Mouse (Mus musculus) retina, postnatal 1 day (tissue): ENCODE measurements at regions not wholly inside any gene's neighbourhood (a gene's known extent, or its start where the extent isn't known, plus 50 kb on each side); places are given as distances from the start of the nearest gene placed in this dataset.

ENCODE experiments used
- DNase-seq: peaks from one replicate; pipeline ENCODE4 v3.0.0-alpha.2; 2012

DNA sequence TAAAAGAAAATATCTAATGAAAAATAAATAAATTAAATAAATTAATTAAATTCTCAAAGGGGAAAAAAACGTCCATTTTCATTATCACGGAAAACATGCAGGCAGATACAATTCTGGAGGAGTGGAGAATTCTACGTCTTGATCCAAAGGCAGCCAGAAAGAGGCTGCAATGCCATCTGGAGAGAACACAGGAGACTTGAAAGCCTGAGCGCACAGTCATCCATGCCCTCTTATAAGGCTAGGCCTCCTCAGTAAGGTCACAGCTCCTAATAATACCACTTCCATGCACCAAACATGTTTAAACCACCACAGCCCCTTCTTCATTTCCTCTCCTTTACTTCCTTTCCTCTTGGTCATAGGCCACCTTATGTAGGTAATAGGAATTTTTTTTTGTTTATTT lies 307.1 kb downstream of the Etv1 start:
- no peak for DNase-seq

DNA sequence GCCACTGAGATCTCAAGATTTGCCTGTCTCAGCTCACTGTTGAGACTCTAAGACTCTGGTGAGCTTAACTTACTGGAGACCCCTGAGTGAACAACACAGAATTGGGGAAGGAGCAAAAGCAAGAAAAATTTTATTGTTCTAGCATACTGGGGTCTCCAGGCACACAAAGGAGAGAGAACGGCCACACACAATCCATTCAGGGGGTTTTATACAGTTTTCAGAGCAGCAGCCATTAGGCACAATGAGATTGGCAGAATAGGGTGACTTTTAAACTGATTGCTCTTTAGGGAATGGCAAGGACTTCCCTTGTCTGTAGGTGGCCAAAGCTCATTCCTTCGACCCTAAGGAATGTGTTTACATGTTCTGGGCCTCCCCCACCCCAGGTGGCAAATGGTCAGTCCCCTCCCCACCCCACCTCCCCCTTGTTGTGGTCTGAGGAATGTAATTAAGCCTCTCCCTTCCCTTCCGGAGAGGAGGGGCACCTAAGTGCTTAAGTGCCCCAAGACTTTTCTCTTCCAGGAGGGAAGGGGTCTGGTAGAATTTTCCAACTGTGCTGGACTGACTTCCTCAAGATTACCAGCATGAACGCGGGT lies 315.6 kb downstream of the Etv1 start:
- no peak for DNase-seq

DNA sequence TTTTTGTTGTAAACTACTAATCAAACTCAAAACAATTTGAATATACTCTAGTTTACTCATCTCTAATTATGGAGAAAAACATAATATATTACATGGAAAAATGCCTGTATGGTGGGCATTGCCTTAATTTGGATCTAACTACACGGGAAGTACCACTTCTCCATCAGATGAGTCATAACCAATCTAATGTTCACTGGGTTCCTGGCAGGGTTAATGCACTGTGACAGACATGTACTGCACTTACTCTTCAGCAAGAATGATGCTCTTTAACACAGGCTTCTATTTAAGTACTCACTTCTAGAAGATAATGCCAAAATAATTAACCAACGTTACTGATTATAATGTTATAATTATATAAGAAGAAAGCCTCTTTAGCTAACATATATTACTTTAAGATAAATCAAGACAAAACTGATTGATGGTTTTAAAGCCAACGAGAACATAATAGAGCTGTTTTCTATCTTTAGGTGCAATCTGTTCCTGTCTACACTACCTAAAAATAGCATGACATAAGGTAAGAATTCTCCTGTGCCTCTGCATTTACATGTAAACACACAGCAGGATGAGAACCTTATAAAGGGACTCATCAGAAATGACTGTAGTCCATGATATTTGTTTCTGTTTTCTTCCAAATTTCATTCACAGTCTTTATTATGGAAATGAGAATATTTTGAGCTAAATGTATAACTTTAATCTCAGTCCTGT lies 344.4 kb downstream of the Etv1 start:
- no peak for DNase-seq

DNA sequence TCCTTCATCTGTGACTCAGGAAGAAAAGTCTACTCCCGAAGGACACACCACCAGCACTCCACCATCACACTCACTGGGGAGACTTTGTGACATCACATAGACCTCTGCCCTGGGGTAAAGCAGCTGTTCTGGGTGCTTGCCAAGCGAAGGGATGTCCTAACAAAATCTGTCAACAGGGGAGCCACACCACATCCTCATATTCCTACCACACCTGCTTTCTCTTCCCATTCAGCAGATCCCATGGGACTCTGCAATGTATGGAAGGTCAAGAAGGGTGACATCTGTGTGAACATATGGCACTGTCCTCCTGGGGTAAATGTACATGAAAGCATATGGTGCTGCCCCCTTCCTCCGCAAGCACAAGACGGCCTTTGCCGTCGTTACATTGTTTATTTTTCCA lies 375.5 kb downstream of the Etv1 start:
- DNase-seq, result no peak

DNA sequence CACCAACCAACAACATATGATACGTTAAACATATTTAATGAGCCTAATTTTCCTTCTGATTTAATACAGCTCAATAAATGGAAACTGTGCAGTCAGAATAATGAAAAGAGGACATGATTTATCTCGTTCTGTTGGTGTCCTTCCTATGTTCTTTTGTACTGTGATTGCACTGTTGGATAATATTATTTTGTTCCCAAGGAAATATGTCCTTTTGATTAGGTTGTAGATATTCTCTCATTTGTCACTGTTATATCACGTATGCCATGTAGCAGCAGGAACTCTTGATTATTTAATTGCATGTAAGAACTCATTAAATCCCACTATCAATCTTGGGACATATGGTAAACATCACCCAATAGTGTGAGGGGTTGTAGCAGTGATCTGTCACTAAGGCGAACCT lies 397.8 kb downstream of the Etv1 start:
- no peak for DNase-seq

DNA sequence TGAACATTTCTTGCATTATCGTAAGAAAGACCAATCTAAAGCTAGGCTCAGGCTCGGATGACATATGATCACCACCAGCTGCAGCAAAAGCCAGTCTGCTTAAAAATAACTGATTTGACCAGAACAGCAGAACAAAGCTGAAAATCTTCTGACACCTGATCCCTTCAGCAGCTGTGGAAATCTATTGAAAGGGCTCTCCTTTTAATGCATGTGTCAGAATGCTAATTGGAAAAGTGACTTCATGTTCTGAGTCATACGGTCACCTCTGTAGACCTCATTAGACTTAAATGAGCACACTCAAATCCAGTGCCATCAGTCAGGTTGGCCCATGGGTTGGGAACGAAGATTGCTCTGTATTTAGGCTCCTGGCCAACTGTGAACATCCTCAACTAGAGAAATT lies 444.9 kb downstream of the Etv1 start:
- no peak for DNase-seq

DNA sequence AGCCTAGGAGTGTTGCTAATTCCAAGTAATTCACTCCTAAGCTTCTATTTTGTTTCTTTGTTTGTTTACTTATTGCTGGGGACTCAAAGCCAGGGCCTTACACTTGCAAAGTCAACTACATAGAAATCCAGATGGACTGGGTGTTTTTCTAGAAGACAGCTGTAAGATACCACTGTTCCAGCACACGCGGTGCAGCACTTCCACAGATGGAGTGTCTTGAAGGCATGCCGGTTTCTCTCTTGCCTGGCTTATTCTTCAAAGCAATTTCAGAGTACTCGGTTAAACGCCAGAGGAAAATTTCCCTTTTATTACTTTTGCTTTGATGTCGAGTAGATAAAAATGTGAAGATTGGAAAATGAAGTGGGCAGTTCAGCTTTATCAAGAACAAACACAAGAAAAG lies 477.4 kb downstream of the Etv1 start:
- DNase-seq, result no peak

DNA sequence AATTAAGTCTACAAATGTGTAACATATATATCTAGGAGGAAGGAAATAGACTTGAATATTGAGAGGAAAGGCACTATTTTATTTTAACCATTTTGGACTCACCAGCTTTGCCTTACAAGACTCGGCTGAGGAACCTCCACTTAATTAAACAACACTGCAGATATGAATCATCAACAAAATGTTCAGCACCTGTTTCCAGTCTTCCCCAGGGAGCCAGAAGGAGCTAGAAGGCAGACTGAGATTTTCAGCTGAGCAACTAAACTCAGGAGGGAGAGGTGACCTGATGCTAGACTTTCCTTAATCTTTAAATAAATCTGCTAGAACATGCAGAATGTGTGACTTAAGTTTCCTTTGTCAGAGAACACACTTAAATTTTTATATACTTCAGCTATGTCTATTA lies 478.4 kb downstream of the Etv1 start:
- DNase-seq, result no peak

DNA sequence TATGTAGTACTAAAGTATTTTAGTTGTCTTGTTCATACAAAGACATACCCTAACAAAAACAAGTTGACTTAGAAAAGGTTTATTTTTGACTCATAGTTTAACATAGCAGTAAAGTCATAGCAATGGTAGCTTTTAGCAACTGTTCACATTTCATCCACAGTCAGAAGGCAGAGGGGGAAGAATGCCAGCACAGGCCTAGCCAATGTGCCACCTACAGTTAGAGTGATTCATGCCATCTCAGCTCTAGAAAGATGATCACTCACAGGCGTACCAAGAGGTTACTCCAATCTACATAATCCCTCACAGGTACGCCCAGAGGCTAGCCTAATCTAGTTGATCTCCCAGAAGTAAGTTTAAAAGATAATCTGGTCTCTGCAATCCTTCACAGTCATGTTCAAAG lies 510.5 kb downstream of the Etv1 start:
- DNase-seq, result no peak

DNA sequence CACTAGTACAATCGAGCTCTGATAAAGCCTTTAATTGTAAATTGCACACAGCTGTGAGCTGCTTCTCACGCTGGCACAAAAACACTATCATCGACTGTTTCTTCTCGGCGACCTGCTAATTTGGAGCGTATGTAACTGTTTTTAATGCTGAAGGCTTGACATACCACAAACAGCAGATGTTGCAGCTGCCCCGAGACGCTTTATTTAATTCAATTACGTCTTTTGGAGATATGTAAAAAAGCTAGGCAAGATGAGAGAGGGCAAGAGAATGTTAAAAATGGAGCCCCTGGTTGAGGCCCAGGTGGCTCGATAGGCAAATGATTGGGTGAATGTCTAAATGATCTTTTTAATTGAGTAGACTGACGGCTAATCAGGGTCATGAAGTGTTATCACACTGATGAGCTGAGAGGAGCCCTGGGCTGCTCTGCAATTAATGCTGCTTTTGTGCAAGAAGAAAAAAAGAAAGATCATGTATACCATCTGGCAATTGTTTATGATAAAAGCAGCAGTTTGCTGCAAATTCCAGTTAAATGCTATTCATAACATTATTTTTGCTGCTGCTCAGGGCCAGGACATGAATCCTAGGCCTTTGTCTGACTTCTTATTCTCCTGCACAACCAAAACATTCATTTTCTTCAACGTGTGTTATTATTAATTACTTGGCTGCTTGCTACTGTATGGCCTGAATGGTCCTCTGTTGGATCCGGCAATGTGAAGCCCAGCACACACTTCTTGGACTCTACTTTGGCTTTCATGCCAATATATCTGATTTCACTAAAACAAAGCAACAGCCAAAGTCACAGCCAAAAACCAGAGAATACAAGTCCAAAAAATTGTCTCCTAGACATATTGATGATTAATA lies 522.4 kb downstream of the Etv1 start:
- DNase-seq, result peak; percentile 90

DNA sequence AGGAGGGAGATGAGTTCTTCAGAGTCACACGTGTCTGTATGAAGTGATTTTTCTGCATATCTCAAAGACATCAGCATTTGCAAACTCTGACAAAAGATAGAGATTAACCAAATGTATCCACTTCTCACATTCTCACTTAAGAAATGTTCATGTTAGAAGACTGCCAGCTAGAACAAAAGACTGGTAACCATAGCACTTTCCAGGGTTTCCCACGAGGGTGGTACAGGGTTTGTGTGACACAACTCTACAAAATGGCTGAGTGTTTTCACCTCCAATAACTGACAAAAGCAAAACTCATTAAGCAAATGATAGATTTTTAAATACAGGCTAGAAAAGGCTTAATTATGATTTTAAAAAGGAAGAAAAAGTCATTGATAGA lies 523.0 kb downstream of the Etv1 start:
- no peak for DNase-seq

DNA sequence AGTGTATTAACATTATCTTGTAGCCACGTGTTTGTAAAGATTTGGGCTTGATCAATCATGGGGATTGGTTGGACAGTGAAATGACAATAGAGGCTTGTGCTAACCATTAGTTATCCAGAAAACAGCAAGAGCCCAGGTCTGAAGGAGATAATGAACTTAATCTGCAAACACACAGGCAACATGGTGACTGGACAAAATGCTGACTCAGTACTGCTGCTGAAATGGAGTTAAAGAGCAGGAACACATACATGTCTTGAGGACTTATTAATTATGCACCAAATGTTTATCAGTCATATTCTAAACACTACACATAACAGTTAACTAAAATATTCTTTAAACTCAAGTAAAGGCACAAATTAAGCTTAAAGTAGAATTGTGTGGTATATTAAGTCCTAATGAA lies 528.6 kb downstream of the Etv1 start:
- DNase-seq, result no peak

DNA sequence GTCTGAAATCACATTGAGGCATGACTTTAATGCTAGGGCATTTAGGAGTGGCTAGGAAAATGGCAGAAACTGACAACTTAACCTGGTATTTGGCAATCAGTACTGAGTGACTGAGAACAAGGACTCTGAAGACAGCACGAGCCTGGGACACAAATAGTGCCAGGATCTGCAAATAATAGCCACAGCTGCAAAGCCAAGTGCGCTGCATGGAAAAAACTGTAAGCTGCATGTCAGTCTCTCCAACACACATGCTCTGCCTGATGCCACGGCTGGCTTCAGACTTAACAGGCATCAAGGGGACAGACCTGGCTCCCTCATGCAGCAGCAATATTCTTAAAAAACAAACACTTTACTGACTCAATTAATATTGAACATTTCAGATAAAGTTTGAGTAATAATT lies 530.7 kb downstream of the Etv1 start:
- DNase-seq, result no peak

DNA sequence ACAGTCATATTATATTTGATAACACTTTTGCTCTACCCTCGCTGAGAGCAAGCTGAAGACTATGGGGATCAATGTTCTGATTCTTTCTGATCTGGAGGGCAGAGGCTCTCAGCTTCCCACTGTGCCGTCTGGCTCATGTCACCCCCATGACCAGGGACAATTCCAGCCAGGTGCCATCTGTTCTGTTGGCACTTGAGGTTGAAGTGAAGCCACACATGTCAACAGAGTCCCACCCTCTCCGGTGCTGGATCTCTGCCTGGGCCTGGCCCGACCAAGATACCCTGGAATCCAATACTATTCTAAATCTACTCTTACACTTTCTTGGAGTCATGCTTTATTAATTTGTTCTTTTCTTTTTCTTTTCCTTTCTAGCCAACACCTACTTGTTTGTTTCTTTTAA lies 538.0 kb downstream of the Etv1 start:
- no peak for DNase-seq

DNA sequence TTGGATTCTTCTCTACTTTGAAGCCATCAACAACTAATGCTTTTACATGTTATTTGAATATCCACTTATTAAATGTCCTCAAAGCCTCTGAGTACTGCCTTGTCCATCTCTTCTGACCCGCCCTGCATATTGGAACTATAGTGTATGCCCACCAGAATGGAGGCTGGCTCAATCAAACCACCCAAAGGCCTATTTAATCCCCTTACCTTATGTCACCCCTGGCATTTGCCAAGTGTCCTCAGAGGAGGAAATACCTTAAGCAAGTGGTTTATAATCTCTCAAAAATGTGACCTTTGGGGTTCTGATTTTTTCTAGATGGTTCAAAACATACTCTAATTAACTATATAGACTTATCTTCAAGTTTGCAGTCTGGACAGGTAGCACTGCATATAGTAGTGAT lies 542.3 kb downstream of the Etv1 start:
- no peak for DNase-seq

DNA sequence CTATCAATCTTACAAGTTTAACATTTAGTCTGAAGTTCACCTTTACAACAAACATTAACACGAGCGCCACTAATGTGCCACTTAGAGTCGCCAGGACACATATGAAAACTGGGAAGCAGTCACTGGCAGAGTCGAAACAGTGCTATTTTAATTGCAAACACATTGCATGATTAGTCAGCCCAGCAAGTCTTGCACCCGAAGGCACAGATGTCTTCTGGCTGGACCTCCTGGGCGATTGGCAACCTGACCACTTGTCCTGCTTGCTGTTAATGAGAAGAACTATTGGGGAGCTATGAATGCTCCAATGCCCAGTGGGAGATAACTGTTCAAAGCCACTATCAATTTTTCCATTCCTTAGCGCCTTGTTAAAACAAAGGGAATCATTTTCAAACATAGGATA lies 547.0 kb downstream of the Etv1 start:
- DNase-seq, result no peak

DNA sequence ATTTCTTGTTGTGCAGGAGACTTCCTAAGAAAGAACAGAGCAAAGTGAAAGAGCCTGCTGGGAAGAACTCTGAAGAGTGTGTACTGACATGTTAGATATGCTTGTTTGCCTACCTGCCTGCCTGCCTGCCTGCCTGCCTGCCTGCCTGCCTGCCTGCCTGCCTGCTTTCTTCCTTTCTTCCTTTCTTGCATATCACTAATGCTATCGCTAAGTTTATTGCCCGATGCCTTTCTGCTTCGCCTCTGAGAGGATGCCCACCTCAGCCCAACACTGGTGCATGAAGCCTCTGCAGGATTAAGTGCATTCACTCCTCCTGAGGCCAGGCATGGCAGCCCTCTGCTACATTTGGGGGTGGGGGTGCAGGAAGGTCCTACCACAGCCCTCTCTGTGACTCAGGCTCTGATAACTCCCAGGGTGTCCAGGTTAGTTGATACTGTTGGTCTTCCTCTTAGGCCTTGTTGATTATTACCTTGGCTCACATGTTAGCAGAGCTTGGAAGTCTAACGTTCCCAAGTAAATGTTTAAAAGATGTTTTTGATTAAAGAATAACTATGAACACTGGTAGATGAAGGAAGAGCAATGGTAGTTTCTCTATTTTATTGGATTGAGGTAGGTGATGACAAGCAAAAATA lies 547.6 kb downstream of the Etv1 start:
- no peak for DNase-seq

DNA sequence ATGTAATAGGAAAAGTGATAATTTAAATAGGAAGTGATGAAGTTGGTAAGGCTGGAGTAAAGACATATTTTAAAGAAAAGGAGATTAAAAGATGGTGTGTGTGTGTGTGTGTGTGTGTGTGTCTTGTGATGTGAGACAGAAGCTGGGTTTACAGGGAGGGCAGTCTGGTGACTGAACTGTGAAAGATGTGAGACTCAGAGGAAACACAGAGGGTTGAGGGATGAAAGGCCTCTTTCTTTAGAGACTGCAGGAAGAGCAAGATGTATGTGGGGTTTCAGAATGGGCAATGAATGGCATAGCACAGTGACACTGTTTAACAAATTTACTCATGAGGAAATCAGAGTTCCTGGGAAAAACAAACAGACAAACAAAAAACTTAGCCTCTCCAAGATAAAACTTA lies 549.2 kb downstream of the Etv1 start:
- DNase-seq, result no peak

DNA sequence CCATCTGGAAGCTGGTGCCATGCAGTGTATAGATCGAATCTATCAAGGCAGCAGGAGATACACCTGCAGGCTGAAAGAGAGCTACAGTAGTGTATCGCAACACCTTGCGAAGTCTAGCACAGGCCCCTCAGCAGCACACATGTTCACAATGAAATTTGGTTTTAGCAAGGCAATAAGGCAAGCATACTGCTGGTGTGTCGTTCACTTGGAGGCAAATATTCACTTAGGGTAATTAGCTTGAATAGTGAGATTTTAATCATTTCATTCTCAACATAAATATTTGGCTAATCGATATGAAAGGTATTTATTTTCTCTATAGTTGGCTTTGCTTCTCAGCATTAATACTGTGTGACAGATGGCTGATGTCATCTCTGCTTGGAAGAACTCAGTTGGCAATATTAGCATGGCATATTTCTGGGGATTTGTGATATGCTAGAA lies 559.9 kb downstream of the Etv1 start:
- DNase-seq, result no peak

DNA sequence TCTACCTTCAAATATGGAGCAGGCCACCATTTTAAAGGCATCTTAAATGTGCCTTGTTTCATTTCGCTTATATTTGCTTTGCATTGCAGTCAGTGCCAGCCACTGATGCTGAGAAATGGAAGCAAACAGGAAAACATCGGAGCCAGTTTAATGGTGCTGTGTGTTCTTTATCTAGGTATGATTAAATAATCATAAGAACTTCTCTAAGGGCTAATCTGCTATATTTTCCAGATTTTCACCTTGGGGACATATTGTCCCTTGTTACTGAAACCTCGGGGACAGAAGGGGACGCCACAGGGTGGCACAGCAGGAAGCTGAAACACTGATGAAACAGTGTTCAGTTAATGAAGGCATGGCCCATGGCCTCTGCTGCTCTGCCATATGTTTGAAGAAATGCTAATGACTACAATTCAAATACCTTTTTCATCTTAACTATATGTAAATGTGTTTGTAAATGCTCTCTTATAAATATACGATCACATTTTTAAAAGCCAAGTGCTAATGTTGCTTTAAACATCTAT lies 562.6 kb downstream of the Etv1 start:
- no peak for DNase-seq

DNA sequence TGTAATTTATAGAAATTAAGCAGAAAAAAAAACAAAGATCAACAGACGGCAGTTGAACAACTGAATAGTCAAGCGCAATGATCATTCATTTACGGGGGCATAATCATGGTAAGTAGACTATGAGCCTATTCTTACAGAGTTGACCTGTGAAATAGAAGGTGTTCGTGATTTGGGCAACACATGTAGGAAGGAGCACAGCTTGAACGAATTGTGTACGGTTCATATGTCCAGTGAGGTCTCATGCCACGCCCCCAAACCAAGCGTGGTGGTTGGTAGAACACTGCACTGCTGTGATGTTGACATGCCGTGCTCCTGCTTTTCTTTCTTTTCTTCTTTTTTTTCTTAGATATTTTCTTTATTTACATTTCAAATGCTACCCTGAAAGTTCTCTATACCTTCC lies 563.1 kb downstream of the Etv1 start:
- DNase-seq, result no peak

DNA sequence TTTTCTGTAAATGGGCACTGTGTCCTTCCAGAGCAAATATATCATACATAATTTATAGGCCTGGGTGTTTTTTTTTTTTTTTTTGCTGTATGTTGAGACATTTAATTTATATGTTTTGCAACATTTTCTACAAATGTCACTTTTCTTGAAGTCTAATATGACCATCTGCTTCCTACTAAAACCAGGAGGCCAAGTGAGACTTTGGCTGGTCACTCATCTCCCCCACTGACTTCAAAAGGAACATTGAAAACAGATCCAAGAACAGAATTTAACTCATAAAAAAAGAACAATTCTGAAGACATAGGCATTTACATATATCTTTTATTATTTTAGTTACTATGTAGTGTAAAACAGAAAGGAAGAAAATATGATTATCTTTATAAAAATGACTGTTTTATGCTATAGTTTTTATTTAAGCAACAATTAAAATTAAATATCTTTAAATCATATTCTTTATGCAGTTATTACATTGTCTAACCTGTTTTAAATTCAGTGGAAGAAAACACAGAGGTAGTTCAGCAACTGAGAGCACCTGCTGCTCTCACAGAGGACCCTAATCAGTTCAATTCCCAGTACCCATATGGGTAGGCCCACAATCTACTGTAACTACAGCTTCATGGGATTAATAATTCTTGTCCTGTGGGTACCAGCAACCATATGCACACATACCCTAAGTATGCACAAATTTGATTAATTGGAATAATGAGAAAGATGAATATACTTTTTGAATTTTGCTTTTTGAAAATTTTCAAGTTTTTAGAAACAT lies 592.5 kb downstream of the Etv1 start:
- no peak for DNase-seq

DNA sequence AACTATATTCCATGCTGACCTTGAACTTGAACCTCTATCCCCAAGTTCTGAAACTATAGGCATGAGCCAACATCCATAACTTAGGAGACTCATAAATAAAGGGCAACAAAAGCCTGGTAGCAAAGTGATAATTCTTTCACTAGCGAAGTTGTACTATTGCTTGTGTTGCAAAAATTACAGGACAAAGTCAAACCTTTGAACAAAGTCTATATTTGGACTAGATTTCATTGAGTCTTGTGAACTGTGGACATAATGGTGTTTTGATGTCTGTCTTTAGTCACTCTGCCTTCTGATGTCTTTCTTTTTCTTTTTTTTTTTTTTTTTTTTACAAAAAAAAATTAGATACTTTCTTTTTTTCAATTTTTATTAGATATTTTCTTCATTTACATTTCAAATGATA lies 594.5 kb downstream of the Etv1 start:
- DNase-seq, result no peak
